Mouse (Mus musculus): ENCODE results near the gene Hunk. TPM values are rescaled to one million over a fixed set of nuclear protein-coding genes. Genes with fewer than 3 reads are reported as not detected.

The Hunk gene
- total and polyA plus RNA-seq, 3 experiments: 0.44 to 0.59 (median 0.53) TPM

DNA sequence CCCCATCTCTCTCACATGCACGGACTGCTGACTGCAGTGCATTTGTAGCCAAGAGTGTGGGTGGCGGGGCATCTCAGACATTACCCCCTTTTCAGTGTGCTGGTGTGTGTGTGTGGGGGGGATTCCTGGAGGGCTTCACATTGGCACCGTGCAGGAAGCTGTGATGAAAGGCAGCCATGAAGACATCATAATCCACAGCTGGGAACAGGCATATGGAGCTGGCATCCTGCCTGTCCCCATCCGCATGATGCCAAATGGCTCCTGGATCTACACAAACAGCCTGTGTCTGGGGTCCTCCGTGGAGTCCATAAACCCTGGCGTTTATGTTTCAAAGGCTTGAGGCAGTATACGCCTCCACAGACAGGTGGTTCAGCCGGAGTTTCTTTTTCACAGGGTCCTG is 132.4 kb downstream of the Hunk start:
- WGBS: 81% methylated on average over 8 of the region's 8 CpGs
- no peak overlapping the region for H3K4me3 ChIP-seq
- H3K27me3 ChIP-seq (ENCODE audit: control insufficient read depth, insufficient read depth, low read length): no peaks in the 10 kb centered on the region
- no peak overlapping the region for H3K9ac ChIP-seq (ENCODE audit: low read depth, low read length)
- no peak overlapping the region for H3K27ac ChIP-seq
- intact Hi-C loops (cut with DNase I): no loop called here
- DNase-seq: no peak
- TF ChIP-seq CTCF (IDR thresholded peaks at IDR 0.05) (no peak), POLR2A (IDR thresholded peaks at IDR 0.05; ENCODE audit: insufficient read depth, low read depth, low read length) (no peak), EP300 (IDR thresholded peaks at IDR 0.05; ENCODE audit: insufficient read depth, low read depth, low read length) (no peak)
- no peaks in the 10 kb centered on the region for H3K4me1 ChIP-seq (ENCODE audit: control insufficient read depth, insufficient read depth, low read length)
- no peaks in the 10 kb centered on the region for H3K79me2 ChIP-seq (replicated peaks; ENCODE audit: control insufficient read depth, insufficient read depth, low read length)
- H3K36me3 ChIP-seq (ENCODE audit: control insufficient read depth, insufficient read depth, low read length): no peaks in the 10 kb centered on the region

- no peak for DNase-seq
- H3K79me2 ChIP-seq (replicated peaks; ENCODE audit: control insufficient read depth, insufficient read depth, low read length): no peaks in the 10 kb centered on the region
- no peaks in the 10 kb centered on the region for H3K36me3 ChIP-seq (ENCODE audit: control insufficient read depth, insufficient read depth, low read length)
- 66% methylated on average over 13 of the region's 13 CpGs for WGBS
- no peak overlapping the region for H3K4me3 ChIP-seq
- intact Hi-C loops (cut with DNase I): no loop called here
- no peaks in the 10 kb centered on the region for H3K4me1 ChIP-seq (ENCODE audit: control insufficient read depth, insufficient read depth, low read length)
- H3K9ac ChIP-seq (ENCODE audit: low read depth, low read length): no peak overlapping the region
- no peaks in the 10 kb centered on the region for H3K27me3 ChIP-seq (ENCODE audit: control insufficient read depth, insufficient read depth, low read length)
- no peak for TF ChIP-seq EP300 (IDR thresholded peaks at IDR 0.05; ENCODE audit: insufficient read depth, low read depth, low read length)
- no peak for TF ChIP-seq CTCF (IDR thresholded peaks at IDR 0.05)
- TF ChIP-seq POLR2A (IDR thresholded peaks at IDR 0.05; ENCODE audit: insufficient read depth, low read depth, low read length): no peak
- no peak overlapping the region for H3K27ac ChIP-seq
Measured at GRCm38 (mm10) chr16:90518732-90519295, 133.0 kb downstream of the Hunk start.

DNA sequence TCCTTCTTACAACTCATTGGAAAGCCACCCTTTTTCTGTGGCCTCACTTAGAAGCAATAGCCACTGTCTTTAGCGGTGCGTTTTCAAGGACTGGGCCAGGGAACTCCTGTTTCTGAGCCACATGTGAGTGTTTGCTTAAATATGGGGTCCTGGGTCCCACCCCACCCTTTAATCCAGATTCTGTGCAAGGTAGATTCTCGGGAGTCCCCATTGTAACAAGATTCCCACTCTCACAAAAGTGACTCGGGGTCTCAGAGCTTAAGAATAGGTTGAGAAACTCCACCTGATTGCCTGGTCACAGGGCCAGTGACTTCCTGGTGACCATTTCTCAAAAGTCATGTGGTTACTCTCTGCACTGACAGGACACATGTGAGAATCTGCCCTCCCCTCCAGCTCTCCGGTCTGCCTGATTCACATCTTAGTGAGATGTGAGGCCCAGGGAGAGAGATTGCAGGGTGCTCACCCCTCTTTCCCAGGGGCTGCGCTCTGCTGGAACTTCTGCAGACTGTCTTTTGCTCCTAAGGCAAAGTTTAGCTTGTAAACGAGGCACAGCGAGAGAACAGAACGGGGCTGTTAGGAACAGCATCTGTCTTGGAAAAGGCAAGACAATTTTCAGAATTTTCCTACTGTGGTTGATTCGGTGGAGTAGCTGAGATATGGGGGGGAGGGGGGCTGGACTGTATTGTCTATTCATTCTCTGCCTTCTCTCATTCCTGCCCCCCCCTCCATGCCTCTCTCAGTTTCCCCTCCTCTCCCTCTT is 135.6 kb downstream of the Hunk start:
- Histone ChIP-seq H3K79me2 (replicated peaks; ENCODE audit: control insufficient read depth, insufficient read depth, low read length) (no peaks in the 10 kb centered on the region), H3K9ac (ENCODE audit: low read depth, low read length) (no peak overlapping the region), H3K27me3 (ENCODE audit: control insufficient read depth, insufficient read depth, low read length) (no peaks in the 10 kb centered on the region), H3K36me3 (ENCODE audit: control insufficient read depth, insufficient read depth, low read length) (no peaks in the 10 kb centered on the region), H3K4me1 (ENCODE audit: control insufficient read depth, insufficient read depth, low read length) (no peaks in the 10 kb centered on the region), H3K4me3 (no peak overlapping the region), H3K27ac (no peak overlapping the region)
- no peak for DNase-seq
- TF ChIP-seq CTCF (IDR thresholded peaks at IDR 0.05) (no peak), EP300 (IDR thresholded peaks at IDR 0.05; ENCODE audit: insufficient read depth, low read depth, low read length) (no peak), POLR2A (IDR thresholded peaks at IDR 0.05; ENCODE audit: insufficient read depth, low read depth, low read length) (no peak)
- WGBS: 42% methylated on average over 10 of the region's 10 CpGs
- intact Hi-C loops (cut with DNase I): no loop called here

DNA sequence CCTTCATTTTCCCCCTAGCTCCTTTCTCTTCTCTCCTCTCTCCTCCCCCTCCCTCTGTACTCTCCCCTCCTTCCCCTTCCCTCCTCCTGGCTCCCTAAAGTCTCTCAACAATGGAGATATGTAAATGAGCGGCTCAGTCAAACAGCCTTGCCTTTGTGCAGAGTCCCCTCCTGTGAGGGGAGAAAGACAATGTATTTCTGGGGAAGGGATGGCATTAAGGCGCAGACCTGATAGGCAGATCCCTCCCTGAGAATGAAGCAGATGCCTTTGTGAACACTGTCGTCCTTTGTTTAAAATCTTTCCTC is 136.1 kb downstream of the Hunk start:
- Histone ChIP-seq H3K9ac (ENCODE audit: low read depth, low read length) (no peak overlapping the region), H3K36me3 (ENCODE audit: control insufficient read depth, insufficient read depth, low read length) (no peaks in the 10 kb centered on the region), H3K27ac (no peak overlapping the region), H3K27me3 (ENCODE audit: control insufficient read depth, insufficient read depth, low read length) (no peaks in the 10 kb centered on the region), H3K4me3 (no peak overlapping the region), H3K79me2 (replicated peaks; ENCODE audit: control insufficient read depth, insufficient read depth, low read length) (no peaks in the 10 kb centered on the region), H3K4me1 (ENCODE audit: control insufficient read depth, insufficient read depth, low read length) (no peaks in the 10 kb centered on the region)
- DNase-seq: no peak
- WGBS: 53% methylated on average over 3 of the region's 3 CpGs
- intact Hi-C loops (cut with DNase I): no loop called here
- no peak for TF ChIP-seq CTCF (IDR thresholded peaks at IDR 0.05)
- TF ChIP-seq EP300 (IDR thresholded peaks at IDR 0.05; ENCODE audit: insufficient read depth, low read depth, low read length): no peak
- TF ChIP-seq POLR2A (IDR thresholded peaks at IDR 0.05; ENCODE audit: insufficient read depth, low read depth, low read length): no peak

- no peaks in the 10 kb centered on the region for H3K36me3 ChIP-seq (ENCODE audit: control insufficient read depth, insufficient read depth, low read length)
- TF ChIP-seq CTCF (IDR thresholded peaks at IDR 0.05): no peak
- no peak for TF ChIP-seq POLR2A (IDR thresholded peaks at IDR 0.05; ENCODE audit: insufficient read depth, low read depth, low read length)
- H3K9ac ChIP-seq (ENCODE audit: low read depth, low read length): no peak overlapping the region
- no peak overlapping the region for H3K27ac ChIP-seq
- no peaks in the 10 kb centered on the region for H3K27me3 ChIP-seq (ENCODE audit: control insufficient read depth, insufficient read depth, low read length)
- 68% methylated on average over 1 of the region's 1 CpGs for WGBS
- intact Hi-C loops (cut with DNase I): no loop called here
- no peaks in the 10 kb centered on the region for H3K79me2 ChIP-seq (replicated peaks; ENCODE audit: control insufficient read depth, insufficient read depth, low read length)
- H3K4me1 ChIP-seq (ENCODE audit: control insufficient read depth, insufficient read depth, low read length): no peaks in the 10 kb centered on the region
- H3K4me3 ChIP-seq: no peak overlapping the region
- no peak for DNase-seq
Measured at GRCm38 (mm10) chr16:90522575-90522974, 136.8 kb downstream of the Hunk start.

GRCm38 (mm10) chr16:90523373-90523772 is 137.6 kb downstream of the Hunk start:
- WGBS: 29% methylated on average over 6 of the region's 6 CpGs

More at GRCm38 (mm10) chr16:90523373-90523772, 137.6 kb downstream of the Hunk start:
- H3K27me3 ChIP-seq (ENCODE audit: control insufficient read depth, insufficient read depth, low read length): no peaks in the 10 kb centered on the region
- intact Hi-C loops (cut with DNase I): no loop called here
- H3K4me1 ChIP-seq (ENCODE audit: control insufficient read depth, insufficient read depth, low read length): no peaks in the 10 kb centered on the region
- no peak overlapping the region for H3K27ac ChIP-seq
- H3K4me3 ChIP-seq: no peak overlapping the region
- peak in 1 of 2 experiments; percentile 15 for DNase-seq
- no peaks in the 10 kb centered on the region for H3K79me2 ChIP-seq (replicated peaks; ENCODE audit: control insufficient read depth, insufficient read depth, low read length)
- H3K9ac ChIP-seq (ENCODE audit: low read depth, low read length): no peak overlapping the region
- H3K36me3 ChIP-seq (ENCODE audit: control insufficient read depth, insufficient read depth, low read length): no peaks in the 10 kb centered on the region
- TF ChIP-seq EP300 (IDR thresholded peaks at IDR 0.05; ENCODE audit: insufficient read depth, low read depth, low read length) (no peak), CTCF (IDR thresholded peaks at IDR 0.05) (no peak), POLR2A (IDR thresholded peaks at IDR 0.05; ENCODE audit: insufficient read depth, low read depth, low read length) (no peak)
